Mouse (Mus musculus) bone marrow, adult 2 months (tissue): Measurements from ENCODE around the gene Vat1. TPM values are rescaled to one million over a fixed set of nuclear protein-coding genes. Genes with fewer than 3 reads are reported as not detected.
A peak's percentile ranks its signal among the peaks of the same experiment; 100 is the strongest.

Experiments
- H3K27ac ChIP-seq: fragments of 200-500 bp; 2 replicates; pipeline ENCODE4 v1.5.1; 2012; ENCODE audit warnings: low read depth, mild to moderate bottlenecking, control low read depth, inconsistent platforms, low read length; ENCODE audit not compliant: control insufficient read depth, poor library complexity, insufficient read depth
- H3K4me1 ChIP-seq: fragments of 200-500 bp; 2 replicates; pipeline ENCODE4 v1.6.1; 2011; ENCODE audit warnings: low read length; ENCODE audit not compliant: control insufficient read depth, insufficient read depth
- H3K4me3 ChIP-seq: fragments of 200-500 bp; replicated peaks from 2 replicates; pipeline ENCODE3; 2011; ENCODE audit warnings: mild to moderate bottlenecking, low read depth, low read length, control low read depth; ENCODE audit not compliant: control insufficient read depth
- CTCF ChIP-seq: fragments of 200-500 bp; IDR thresholded peaks from 2 replicates; pipeline ENCODE4 v1.5.1; 2011; ENCODE audit warnings: low read length, control low read depth; ENCODE audit not compliant: control insufficient read depth, insufficient read depth
- POLR2A ChIP-seq: fragments of 200-500 bp; IDR thresholded peaks from 2 replicates; pipeline ENCODE4 v1.6.1; 2011; ENCODE audit warnings: low read depth, mild to moderate bottlenecking, control low read depth, low read length, borderline replicate concordance; ENCODE audit not compliant: control insufficient read depth
- WGBS: fragments of 180-500 bp; shearing (Covaris S2); methylation state at CpG from one replicate; pipeline ENCODE4 v1.1.7; 2018; 5-methylcytosine and 5-hydroxymethylcytosine counted together
- polyA plus RNA-seq: library from polyadenylated mRNA; stranded (reverse); fragments of >200 nt; gene quantifications from 2 replicates; pipeline ENCODE4 v1.2.4, GENCODE M21; 2011; ENCODE audit warnings: low replicate concordance; ENCODE audit not compliant: missing spikeins, insufficient read depth, insufficient read length

The Vat1 gene
- 10.6 and 19.0 TPM in 2 replicates for polyA plus RNA-seq

DNA sequence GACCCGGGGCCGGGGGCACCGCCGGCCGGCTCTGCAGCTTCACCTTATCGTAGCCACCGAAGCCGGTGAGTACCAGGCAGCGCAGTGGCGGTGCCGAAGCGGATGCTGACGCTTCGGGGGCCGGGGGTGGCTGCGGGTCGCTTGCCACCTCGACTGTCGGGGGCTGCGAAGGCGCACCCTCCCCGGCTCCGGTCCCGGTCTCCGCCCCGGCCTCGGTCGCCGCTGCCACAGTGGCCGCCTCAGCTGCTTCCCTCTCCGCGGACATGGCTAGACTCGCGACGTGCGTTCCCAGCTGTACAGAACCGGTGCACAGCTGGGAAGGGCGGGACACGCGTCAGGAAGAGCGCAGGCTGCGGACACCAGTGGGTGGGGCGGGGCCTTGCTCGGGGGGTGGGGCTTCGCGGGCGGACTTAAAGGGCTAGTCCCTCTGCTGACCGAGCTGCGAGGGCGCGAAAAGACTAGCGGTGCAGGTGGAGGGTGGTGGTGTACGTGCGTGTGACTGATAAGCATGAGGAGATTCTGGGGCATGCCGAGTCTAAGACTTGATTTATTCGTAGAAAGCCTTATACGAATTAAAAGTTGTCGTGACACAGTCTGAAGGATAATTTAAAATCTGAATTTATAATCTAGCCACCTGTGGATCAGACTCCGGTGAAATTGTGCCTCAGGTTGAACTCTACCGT lies at the start of gene Vat1:
Vat1 (minus strand) TSS at position 362 of the 683 bp plus-strand sequence.
- WGBS: under 1% methylated on average over 60 of the region's 60 CpGs
- H3K27ac ChIP-seq: peak within 1 kb of the TSS; percentile 58
- H3K4me1 ChIP-seq: peaks cover 4% of the 10 kb centered on the region
- peak within 1 kb of the TSS; percentile 96 for H3K4me3 ChIP-seq
- TF ChIP-seq CTCF: no peak
- 0 out of 2 replicates have a peak, but pooled peaks have one; percentile 15 for TF ChIP-seq POLR2A

DNA sequence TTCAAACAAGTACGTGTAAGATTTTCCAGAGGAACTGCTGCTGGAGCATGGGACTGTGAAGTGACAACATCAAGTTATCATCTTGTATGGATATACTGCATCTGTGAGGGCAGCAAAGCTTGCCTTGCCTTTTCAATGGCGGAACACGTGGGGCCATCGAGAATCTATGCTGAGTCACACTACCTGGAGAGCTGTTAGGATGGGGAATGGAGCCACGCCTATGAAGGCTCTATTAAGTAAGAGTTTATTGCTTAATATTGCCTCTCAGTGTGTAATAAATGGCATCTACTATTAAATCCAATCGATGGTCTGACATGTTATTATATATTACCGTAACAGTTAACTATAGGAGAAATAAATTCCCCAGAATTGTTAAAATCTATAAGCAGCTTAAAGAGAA lies 41.1 kb upstream of the Vat1 start:
- H3K4me3 ChIP-seq: no peak overlapping the region
- H3K27ac ChIP-seq: no peak overlapping the region
- no peak for TF ChIP-seq CTCF
- no peak for TF ChIP-seq POLR2A
- no peaks in the 10 kb centered on the region for H3K4me1 ChIP-seq
- 77% methylated on average over 7 of the region's 7 CpGs for WGBS

GRCm38 (mm10) chr11:101506269-101506780 lies 40.3 kb upstream of the Vat1 start:
- Histone ChIP-seq H3K27ac (no peak overlapping the region), H3K4me1 (no peaks in the 10 kb centered on the region), H3K4me3 (no peak overlapping the region)
- no peak for TF ChIP-seq CTCF
- TF ChIP-seq POLR2A: no peak
- WGBS: 93% methylated on average over 5 of the region's 5 CpGs

DNA sequence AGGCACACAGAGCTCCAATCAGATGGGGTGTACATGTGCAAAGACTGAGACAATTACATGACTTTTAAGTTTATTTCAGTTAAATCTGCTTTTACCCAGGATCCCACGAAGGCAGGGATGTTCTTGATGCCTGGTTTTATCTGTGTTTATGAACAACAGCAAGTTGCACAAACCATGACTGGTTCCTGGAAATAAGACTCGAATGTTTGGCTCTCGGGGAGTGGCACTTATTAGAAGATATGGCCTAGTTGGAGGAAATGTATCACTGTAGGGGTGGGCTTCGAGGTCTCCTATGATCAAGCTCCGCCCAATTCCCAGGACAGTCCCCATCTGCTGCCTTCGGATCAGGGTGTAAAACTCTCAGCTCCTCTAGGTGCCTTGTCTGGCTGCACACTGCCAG lies 20.1 kb upstream of the Vat1 start:
- no peaks in the 10 kb centered on the region for H3K4me1 ChIP-seq
- TF ChIP-seq CTCF: no peak
- no peak for TF ChIP-seq POLR2A
- no peak overlapping the region for H3K4me3 ChIP-seq
- WGBS: 68% methylated on average over 6 of the region's 6 CpGs
- H3K27ac ChIP-seq: no peak overlapping the region

- Histone ChIP-seq H3K27ac (no peak overlapping the region), H3K4me3 (no peak overlapping the region), H3K4me1 (no peaks in the 10 kb centered on the region)
- WGBS: 55% methylated on average over 6 of the region's 6 CpGs
- TF ChIP-seq CTCF: no peak
- no peak for TF ChIP-seq POLR2A
Observed at GRCm38 (mm10) chr11:101485509-101486028, 19.5 kb upstream of the Vat1 start.

DNA sequence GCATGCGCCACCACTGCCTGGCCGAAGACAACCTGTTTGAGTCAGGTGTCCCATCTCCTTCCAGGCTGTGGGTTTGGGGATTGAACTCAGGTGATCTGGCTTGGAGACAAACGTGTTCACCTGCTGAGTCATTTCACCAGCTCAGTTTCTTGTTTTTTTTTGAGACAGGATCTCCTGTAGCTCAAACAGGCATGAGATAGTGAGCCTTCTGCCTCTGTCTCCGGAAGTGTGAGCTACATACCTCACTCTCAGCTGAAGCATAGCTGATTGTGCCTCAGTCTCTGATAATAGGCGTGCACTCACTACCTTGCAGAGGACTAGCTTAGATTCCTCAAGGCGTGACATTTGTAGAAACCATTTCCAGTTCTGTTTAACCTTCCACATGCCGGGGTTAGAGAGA lies 18.8 kb upstream of the Vat1 start:
- no peak overlapping the region for H3K27ac ChIP-seq
- no peak overlapping the region for H3K4me3 ChIP-seq
- H3K4me1 ChIP-seq: no peaks in the 10 kb centered on the region
- TF ChIP-seq POLR2A: no peak
- no peak for TF ChIP-seq CTCF
- 61% methylated on average over 7 of the region's 7 CpGs for WGBS

GRCm38 (mm10) chr11:101484245-101484644 lies 18.2 kb upstream of the Vat1 start:
- WGBS: 72% methylated on average over 6 of the region's 6 CpGs
- no peak overlapping the region for H3K4me3 ChIP-seq
- H3K4me1 ChIP-seq: no peaks in the 10 kb centered on the region
- TF ChIP-seq POLR2A: no peak
- no peak for TF ChIP-seq CTCF
- no peak overlapping the region for H3K27ac ChIP-seq

DNA sequence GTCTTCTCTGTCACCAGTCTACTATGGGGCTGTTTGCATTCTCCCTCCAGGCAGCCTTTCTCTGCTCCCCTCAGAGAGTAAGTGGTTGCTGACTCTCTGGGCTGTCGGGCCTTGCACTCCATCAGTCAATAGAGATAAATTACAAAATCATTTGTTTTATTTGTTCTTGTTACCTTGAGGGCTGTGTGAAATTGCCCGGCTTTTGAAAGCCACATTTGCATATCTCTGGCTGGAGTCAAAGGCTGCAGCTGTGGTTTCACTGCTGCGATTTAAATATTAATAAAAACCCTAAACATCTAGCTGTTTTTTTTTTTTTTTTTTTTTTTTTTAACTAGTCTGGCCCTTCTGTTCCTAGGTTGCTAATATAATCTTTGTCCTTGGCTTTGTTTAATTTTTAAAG lies 17.8 kb upstream of the Vat1 start:
- Histone ChIP-seq H3K4me3 (no peak overlapping the region), H3K4me1 (no peaks in the 10 kb centered on the region), H3K27ac (no peak overlapping the region)
- 63% methylated on average over 3 of the region's 3 CpGs for WGBS
- TF ChIP-seq CTCF (no peak), POLR2A (no peak)

- Histone ChIP-seq H3K4me3 (no peak overlapping the region), H3K4me1 (no peaks in the 10 kb centered on the region), H3K27ac (no peak overlapping the region)
- 68% methylated on average over 6 of the region's 6 CpGs for WGBS
- no peak for TF ChIP-seq CTCF
- TF ChIP-seq POLR2A: no peak
Observed at GRCm38 (mm10) chr11:101480912-101481311, 14.9 kb upstream of the Vat1 start.

GRCm38 (mm10) chr11:101479171-101479635 lies 13.2 kb upstream of the Vat1 start:
- WGBS: 56% methylated on average over 18 of the region's 18 CpGs
- Histone ChIP-seq H3K4me3 (no peak overlapping the region), H3K4me1 (no peaks in the 10 kb centered on the region), H3K27ac (no peak overlapping the region)
- TF ChIP-seq POLR2A: no peak
